Mouse (Mus musculus): ENCODE data around the gene Ankdd1b. TPM values are rescaled to one million over a fixed set of nuclear protein-coding genes. Genes with fewer than 3 reads are reported as not detected.

Ankdd1b gene
- 0.10 TPM in 1 of 2 replicates, not detected in the other for polyA plus RNA-seq (2015; fragmentation: Nextera tagmentation; extraction: Ambion mirVana)

GRCm38 (mm10) chr13:96470957-96471356, at the start of gene Ankdd1b:
TSS of gene Ankdd1b (minus strand) at chr13:96471198.
- no peak for DNase-seq (ENCODE audit: low spot score)

GRCm38 (mm10) chr13:96517335-96517734, 46.3 kb upstream of the Ankdd1b start:
- no peak for DNase-seq (ENCODE audit: low spot score)

- DNase-seq (ENCODE audit: low spot score): no peak
These were observed 45.3 kb upstream of the Ankdd1b start for GRCm38 (mm10) chr13:96516249-96516648.

- DNase-seq (ENCODE audit: low spot score): no peak
These were observed 43.4 kb upstream of the Ankdd1b start for GRCm38 (mm10) chr13:96514154-96514942.

GRCm38 (mm10) chr13:96511893-96512292, 40.9 kb upstream of the Ankdd1b start:
- DNase-seq (ENCODE audit: low spot score): no peak

- DNase-seq (ENCODE audit: low spot score): no peak
These were observed 40.3 kb upstream of the Ankdd1b start for GRCm38 (mm10) chr13:96511262-96511661.

GRCm38 (mm10) chr13:96510635-96511034, 39.6 kb upstream of the Ankdd1b start:
- peak; percentile 40 for DNase-seq (ENCODE audit: low spot score)

- DNase-seq (ENCODE audit: low spot score): no peak
These were observed 36.5 kb upstream of the Ankdd1b start for GRCm38 (mm10) chr13:96507541-96507940.

- no peak for DNase-seq (ENCODE audit: low spot score)
These were observed 35.3 kb upstream of the Ankdd1b start for GRCm38 (mm10) chr13:96506313-96506712.

- no peak for DNase-seq (ENCODE audit: low spot score)
These were observed 34.7 kb upstream of the Ankdd1b start for GRCm38 (mm10) chr13:96505661-96506060.

- no peak for DNase-seq (ENCODE audit: low spot score)
These were observed 28.9 kb upstream of the Ankdd1b start for GRCm38 (mm10) chr13:96499891-96500290.

GRCm38 (mm10) chr13:96496630-96497029, 25.6 kb upstream of the Ankdd1b start:
- DNase-seq (ENCODE audit: low spot score): no peak

GRCm38 (mm10) chr13:96490433-96490832, 19.4 kb upstream of the Ankdd1b start, which contains the start of gene Gm17622:
TSS of gene Gm17622 (plus strand) at chr13:96490733.
- no peak for DNase-seq (ENCODE audit: low spot score)

- DNase-seq (ENCODE audit: low spot score): no peak
These were observed 17.0 kb upstream of the Ankdd1b start for GRCm38 (mm10) chr13:96487968-96488367.

GRCm38 (mm10) chr13:96487230-96487629, 16.2 kb upstream of the Ankdd1b start:
- no peak for DNase-seq (ENCODE audit: low spot score)

GRCm38 (mm10) chr13:96478991-96479390, 8.0 kb upstream of the Ankdd1b start:
- DNase-seq (ENCODE audit: low spot score): no peak

- DNase-seq (ENCODE audit: low spot score): no peak
These were observed 6.2 kb upstream of the Ankdd1b start for GRCm38 (mm10) chr13:96477226-96477625.

GRCm38 (mm10) chr13:96470556-96470955, 442 bp downstream of the Ankdd1b start:
- no peak for DNase-seq (ENCODE audit: low spot score)

- DNase-seq (ENCODE audit: low spot score): no peak
These were observed 2.3 kb downstream of the Ankdd1b start for GRCm38 (mm10) chr13:96468678-96469077.

- DNase-seq (ENCODE audit: low spot score): no peak
These were observed 5.7 kb downstream of the Ankdd1b start for GRCm38 (mm10) chr13:96465315-96465714.

- DNase-seq (ENCODE audit: low spot score): no peak
These were observed 8.4 kb downstream of the Ankdd1b start for GRCm38 (mm10) chr13:96462644-96463043.

- no peak for DNase-seq (ENCODE audit: low spot score)
These were observed 12.4 kb downstream of the Ankdd1b start for GRCm38 (mm10) chr13:96458606-96459005.

GRCm38 (mm10) chr13:96458018-96458417, 13.0 kb downstream of the Ankdd1b start:
- no peak for DNase-seq (ENCODE audit: low spot score)

Measured in thymus, postnatal 0 days (tissue).